Mouse (Mus musculus) common myeloid progenitor, adult 5-6 weeks (primary cell): ENCODE measurements around the gene Tshz2. TPM values are rescaled to one million over a fixed set of nuclear protein-coding genes. Genes with fewer than 3 reads are reported as not detected.
A peak's percentile ranks its signal among the peaks of the same experiment; 100 is the strongest.
"Not testable (repeated sequence)": the region's sequence is repeated elsewhere in the genome, so short reads cannot be mapped to it uniquely, and the experiment has no call there.

Experiments used
- ATAC-seq: replicated peaks from 2 replicates; pipeline ENCODE4 v1.8.0; 2016; ENCODE audit warnings: low read depth, mild to moderate bottlenecking, moderate TSS enrichment, inconsistent platforms; ENCODE audit not compliant: poor library complexity, severe bottlenecking
- total RNA-seq: library from RNA; stranded (forward); fragments of 200-1000, 187-1606 nt; gene quantifications from 2 replicates; pipeline ENCODE4 v1.2.3, GENCODE M21; 2017

Tshz2 gene
- not detected in 2 replicates for total RNA-seq

GRCm38 (mm10) chr2:169632338-169633151 is at the start of gene Tshz2:
Gene Tshz2 (plus strand): TSS chr2:169633013.
- ATAC-seq: peak; percentile 76

DNA sequence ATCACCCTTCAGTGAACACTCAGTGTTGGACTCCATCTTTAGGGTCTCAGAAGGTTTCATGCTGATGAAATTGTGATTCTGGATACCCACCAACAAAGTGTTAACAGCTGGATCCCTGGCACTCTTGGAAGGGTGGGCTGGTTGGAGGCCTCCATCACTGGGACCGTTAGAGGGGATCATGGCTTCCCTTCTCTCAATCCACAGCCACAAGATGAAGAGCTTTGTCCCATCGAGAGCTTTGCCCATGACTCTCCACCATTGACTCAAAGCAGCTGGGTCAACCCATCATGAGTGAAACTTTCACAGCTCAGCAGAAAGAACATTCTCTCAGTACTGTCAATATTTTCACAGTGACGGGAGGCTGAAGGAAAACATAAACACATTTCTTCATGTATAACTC is 49.3 kb upstream of the Tshz2 start:
- no peak for ATAC-seq

GRCm38 (mm10) chr2:169584745-169585456 is 47.9 kb upstream of the Tshz2 start:
- ATAC-seq: no peak

- ATAC-seq: no peak
Measured at GRCm38 (mm10) chr2:169585631-169586285, 47.1 kb upstream of the Tshz2 start.

DNA sequence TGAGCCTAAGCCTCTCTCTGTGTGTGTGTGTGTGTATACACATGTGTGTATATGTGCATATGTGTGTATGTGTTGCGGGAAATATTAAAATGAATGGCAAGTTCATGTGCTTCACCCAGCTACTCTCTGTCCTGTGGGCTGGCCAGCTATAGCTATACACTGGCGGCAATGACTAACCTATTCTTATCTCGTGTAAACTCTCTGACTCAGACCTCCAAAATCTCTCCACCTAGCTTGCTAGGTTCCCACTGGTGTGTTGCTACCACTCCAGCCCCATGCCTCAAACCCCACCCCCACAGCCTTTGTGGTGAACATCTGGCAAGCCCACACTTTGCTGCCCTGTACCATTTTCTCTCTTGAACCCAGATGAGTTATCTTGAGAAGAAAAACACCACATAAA is 46.1 kb upstream of the Tshz2 start:
- no peak for ATAC-seq

DNA sequence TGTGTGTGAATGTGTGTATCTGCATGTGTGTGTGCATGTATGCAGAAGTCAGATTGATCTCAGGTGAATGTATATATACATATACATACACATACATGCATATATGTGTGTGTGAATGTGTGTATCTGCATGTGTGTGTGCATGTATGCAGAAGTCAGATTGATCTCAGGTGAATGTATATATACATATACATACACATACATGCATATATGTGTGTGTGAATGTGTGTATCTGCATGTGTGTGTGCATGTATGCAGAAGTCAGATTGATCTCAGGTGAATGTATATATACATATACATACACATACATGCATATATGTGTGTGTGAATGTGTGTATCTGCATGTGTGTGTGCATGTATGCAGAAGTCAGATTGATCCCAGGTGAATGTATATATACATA is 45.2 kb upstream of the Tshz2 start, which contains the start of gene Gm11011:
TSS of gene Gm11011 (minus strand) at position 101 of the 400 bp plus-strand sequence.
- not testable (repeated sequence) for ATAC-seq

DNA sequence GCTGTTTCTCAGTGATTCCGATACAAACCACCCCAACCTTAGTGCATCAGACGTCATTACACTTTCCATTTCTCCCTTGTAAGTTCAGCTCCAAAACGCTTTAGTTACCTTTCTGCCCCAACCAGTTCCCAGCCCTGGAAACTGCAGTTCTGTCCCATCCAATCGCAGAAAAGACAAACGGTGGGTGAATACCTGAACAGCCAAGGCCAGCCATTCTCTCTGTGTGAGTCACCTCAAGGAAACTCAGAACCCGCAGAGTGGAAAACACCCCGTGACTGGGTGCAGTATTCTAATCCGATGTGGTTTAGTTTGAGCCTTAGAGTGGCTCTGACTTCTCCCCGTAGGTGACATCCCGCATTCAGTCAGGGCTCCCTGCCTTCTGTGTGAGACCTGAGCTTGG is 43.1 kb upstream of the Tshz2 start:
- no peak for ATAC-seq

GRCm38 (mm10) chr2:169590412-169590811 is 42.4 kb upstream of the Tshz2 start:
- no peak for ATAC-seq

- ATAC-seq: no peak
Measured at GRCm38 (mm10) chr2:169593742-169594141, 39.1 kb upstream of the Tshz2 start.

DNA sequence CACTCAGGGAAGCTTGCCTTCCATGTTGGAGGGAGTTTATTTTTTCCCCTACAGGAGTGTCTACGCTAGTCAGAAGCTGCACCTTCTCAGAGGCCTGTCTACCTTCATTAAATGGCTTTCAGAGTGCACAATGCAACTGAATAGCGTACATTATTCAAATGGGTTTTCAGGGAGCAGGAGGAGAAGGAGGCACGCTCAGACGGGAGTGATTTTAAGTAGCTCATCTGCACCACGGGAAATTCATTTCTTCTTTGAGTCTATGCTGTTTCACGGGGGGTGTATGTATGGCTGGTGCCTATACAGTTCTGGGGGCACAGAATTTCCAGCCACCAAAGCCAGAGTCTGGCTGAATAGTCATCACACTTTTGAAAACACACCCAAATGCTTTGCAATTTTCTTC is 35.5 kb upstream of the Tshz2 start:
- no peak for ATAC-seq

DNA sequence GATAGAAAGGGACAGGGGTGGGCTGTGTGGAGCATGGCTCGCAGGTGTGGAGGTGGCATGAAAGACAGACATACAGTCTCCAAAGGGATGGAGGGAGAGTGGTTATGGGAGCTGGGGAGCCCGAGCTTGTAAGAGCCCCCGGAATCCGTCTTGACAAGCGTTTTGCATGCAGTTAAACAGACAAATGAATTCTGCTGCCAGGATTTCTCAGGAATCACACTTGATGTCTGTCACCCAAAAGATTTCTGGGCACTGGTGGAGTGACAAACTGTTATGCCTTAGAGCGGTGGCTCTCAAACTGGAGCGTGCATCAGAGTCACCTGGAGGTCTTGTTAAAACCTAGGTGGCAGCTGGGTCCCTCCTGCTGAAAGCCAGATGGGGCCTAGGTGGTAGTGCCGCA is 34.8 kb upstream of the Tshz2 start:
- ATAC-seq: no peak

GRCm38 (mm10) chr2:169599591-169599990 is 33.2 kb upstream of the Tshz2 start:
- ATAC-seq: no peak

DNA sequence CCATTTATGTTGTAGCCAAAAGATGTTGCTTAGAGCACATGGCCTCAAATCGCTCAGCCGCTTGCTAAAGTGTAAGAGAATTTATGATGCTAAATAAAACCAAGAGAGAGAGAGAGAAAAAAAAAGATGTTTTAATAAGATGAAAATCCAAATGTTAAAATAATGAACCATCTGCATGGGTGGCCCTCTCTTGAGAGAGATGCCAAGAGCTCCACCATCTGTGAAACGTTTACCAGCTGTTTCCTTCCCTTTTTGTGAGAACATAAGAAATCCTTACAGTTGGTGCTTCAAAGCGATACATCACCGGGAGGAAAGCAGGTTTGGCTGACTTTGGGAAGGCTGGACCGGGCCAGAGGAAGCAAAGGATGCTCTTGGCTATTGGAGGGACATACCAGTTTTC is 32.6 kb upstream of the Tshz2 start:
- ATAC-seq: 0 out of 2 replicates have a peak, but pooled peaks have one; percentile 29

DNA sequence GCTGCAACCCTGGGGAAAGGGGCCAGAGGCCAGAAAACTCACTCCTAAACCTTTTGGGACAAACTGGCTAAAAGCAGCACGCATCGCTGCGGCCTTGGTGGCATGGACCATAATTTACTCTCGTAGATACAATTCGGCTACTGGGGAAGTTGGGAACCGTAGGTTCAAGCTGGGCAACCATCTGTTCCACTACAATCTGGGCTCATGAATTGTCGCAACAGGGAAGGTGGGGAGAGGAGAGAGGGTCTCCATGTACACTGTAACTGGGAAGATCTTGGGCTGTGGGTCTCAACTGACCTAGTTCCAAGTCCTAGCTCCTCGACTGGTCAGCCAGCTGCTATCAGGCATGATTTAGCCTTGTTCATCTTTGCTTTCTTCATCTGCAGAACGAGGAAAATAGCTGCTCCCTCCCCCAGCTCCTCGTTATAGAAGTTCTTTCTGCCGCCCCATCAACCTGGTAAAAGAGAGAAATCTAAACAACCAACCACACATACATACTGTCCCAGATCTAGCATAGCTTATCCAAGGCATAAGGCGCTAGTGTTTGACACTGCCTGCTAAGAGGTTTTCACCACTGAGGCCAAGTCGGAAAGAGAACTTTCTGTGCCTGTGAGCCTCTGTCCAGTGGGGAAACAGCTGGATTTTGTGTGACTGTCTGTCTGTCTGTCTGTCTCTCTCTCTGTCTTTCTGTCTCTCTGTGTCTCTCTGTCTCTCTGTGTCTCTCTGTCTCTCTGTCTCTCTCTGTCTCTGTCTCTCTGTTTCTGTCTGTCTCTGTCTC is 25.7 kb upstream of the Tshz2 start:
- no peak for ATAC-seq

DNA sequence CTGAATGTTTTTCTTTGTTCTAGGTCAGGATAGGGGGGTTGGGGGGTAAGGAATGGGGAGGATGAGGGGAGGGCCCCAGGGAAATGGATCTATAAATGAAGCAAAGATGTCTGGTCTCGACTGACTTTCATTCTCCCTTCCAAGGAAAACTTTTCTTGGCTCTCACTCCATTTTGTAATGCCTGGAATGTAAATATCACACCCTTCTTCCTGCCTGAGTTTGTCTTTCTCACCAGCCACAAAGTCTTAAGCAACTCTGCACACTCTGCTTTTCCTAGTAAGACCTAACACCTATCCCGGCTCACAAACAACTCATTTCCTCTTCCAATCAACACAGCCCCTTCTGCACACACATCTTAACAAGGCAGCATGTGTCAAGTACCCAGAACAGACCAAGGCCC is 25.0 kb upstream of the Tshz2 start:
- no peak for ATAC-seq

- ATAC-seq: peak; percentile 29; the same call in 1 of the 2 replicates
Measured at GRCm38 (mm10) chr2:169609956-169610355, 22.9 kb upstream of the Tshz2 start.

- ATAC-seq: no peak
Measured at GRCm38 (mm10) chr2:169610882-169611281, 21.9 kb upstream of the Tshz2 start.

GRCm38 (mm10) chr2:169611557-169611956 is 21.3 kb upstream of the Tshz2 start:
- no peak for ATAC-seq

GRCm38 (mm10) chr2:169614683-169615082 is 18.1 kb upstream of the Tshz2 start:
- no peak for ATAC-seq

DNA sequence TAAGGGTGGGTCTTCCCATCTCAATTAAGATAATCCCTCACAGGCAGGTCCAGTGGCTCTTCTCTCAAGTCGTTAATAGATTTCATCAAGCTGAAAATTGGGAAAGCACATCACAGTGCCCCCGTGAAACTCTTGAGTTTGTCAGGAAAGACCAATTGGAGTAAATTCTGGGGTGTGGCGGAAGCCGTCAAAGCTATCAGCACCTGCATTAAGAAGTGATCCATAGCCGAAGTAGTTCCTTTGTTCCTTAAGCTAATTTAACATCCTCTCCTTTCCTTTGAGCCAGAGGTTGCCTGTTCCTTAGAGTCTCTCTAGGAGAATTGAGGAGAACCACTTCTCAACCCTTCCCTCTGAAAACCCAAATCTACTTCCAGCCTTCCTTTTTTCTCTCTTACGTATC is 16.8 kb upstream of the Tshz2 start:
- no peak for ATAC-seq
